Mouse (Mus musculus) cerebral cortex, adult 2 months (tissue): ENCODE results near the gene Kcnc3.

ENCODE experiments used
- WGBS: fragments of 180-500 bp; shearing (Covaris S2); methylation state at CpG from one replicate; pipeline ENCODE4 v1.1.7; 2018; 5-methylcytosine and 5-hydroxymethylcytosine counted together

Kcnc3 gene

GRCm38 (mm10) chr7:44570989-44571388, 19.5 kb upstream of the Kcnc3 start:
- 87% methylated on average over 6 of the region's 6 CpGs for WGBS

GRCm38 (mm10) chr7:44571811-44572210, 18.7 kb upstream of the Kcnc3 start:
- WGBS, result 51% methylated on average over 4 of the region's 4 CpGs

- 46% methylated on average over 7 of the region's 7 CpGs for WGBS
Observed at GRCm38 (mm10) chr7:44572213-44572701, 18.2 kb upstream of the Kcnc3 start, which contains the start of gene Napsa. Gene Napsa, plus strand, starts transcription at chr7:44572380.

DNA sequence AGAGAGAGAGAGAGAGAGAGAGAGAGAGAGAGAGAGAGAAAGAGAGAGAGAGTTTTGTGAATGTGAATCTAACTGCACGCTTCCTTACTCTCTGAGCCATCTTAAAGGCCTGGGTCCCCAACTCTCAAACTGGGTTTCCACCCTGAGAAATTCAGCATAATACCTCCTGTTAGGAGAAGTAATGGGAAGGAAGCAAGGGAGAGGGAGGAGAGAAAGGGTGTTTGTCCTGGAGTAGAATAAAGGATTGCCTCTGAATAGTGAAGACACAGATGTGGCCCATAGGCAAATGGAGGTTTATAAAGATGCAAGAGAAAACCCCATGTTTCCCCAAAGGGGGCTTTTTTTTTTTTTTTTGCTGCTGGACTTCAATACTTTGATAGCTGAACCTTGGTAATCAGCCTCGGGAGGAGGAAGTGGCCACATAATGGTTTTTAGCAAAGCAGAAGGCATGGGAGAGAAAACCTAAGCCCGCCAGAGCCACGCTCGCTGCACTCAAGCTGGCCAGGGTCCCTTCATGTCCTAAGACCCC, 17.4 kb upstream of the Kcnc3 start:
- WGBS, result 82% methylated on average over 5 of the region's 5 CpGs

DNA sequence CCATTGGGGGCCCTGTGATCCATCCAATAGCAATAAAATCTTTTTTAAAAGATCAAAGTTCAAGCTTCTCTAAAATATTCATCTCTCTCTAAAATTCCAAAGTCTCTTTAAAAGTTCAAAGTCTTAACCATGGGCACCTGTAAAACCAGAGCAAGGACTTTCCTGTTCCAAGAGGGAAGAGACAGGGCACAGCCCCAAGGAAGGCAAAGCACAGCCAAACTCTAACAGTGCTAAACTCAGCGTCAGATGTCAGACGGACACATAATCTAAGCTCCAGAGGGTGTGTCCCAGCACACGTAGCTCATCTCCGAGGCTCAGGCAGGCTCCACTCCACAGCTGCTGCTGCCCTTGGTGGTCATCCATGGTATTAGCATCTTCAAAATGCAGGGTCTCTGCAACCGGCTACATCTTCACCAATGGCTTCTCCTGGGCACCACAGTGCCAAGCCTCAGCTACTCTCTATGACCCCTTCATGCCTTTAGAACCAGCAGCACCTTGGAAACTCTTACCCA, 14.1 kb upstream of the Kcnc3 start:
- 51% methylated on average over 5 of the region's 5 CpGs for WGBS

DNA sequence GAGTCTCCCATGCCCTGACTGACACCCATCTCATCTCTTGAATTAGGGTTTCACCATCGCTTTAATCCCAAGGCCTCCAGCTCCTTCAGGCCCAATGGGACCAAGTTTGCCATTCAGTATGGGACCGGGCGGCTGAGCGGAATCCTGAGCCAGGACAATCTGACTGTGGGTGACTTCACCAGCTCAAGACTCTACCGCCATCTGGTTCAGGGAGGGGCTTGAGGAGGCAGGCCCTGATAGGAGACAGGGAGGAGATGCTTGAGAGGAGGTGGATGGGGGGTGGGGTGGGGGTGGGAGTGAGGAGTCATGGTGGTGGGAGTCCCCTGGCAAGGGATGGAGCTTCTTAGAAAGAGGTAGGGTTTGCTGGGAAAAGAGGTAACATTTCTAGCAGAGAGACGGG, 8.8 kb upstream of the Kcnc3 start:
- WGBS, result 84% methylated on average over 6 of the region's 6 CpGs

DNA sequence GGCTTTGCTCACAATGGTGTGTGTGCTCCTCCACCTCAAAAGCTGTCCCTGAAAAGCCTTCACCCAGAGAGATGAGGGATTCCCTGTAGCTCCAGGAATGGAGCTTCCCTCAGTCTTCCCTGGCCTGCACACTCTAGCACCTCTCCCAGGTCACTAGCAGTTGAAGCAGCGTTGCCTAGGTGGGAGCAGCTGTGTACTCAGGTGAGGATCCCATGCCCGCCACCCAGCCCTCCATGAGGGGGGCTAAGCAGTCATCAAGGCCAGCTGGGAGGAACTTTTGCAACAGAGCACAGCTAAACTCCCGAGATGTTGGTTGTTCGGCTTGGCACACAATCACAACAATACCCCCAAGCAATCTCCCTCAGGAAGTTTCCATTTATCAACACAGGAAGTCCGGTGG, 7.8 kb upstream of the Kcnc3 start:
- 70% methylated on average over 5 of the region's 5 CpGs for WGBS

- WGBS, result 87% methylated on average over 1 of the region's 1 CpGs
Observed at GRCm38 (mm10) chr7:44583146-44583545, 7.3 kb upstream of the Kcnc3 start.

GRCm38 (mm10) chr7:44584265-44584804, 6.1 kb upstream of the Kcnc3 start:
- 73% methylated on average over 4 of the region's 4 CpGs for WGBS

DNA sequence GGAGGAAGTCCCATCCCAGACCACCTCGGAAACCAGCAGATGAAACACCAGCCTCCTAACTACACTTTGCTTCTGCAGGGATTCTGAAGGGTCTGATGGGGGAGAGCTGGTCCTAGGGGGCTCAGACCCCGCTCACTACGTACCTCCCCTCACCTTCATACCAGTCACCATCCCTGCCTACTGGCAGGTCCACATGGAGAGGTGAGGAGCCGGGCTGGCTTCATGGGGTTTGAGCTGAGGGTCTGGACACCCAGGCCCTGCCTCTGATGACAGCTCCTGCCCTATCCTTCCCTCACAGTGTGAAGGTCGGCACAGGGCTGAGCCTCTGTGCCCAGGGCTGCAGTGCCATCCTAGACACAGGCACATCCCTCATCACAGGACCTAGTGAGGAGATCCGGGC, 5.5 kb upstream of the Kcnc3 start:
- WGBS, result 91% methylated on average over 6 of the region's 6 CpGs

DNA sequence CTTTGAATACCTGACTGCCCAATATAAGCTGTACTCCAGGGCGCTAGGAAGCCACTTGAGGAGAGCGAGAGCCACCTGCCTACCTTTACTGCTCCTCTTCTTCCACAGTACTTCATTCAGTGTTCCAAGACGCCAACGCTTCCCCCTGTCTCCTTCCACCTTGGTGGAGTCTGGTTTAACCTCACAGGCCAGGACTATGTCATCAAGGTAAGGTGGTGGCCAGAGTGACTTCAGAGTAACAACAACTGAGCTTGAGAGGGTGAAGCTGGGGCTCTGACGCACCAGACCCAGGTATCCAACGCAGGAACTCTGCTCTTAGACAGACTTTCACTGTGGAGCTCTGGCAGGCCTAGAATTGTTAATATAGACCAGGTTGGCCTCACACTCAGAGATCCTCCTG, 4.9 kb upstream of the Kcnc3 start:
- 95% methylated on average over 6 of the region's 6 CpGs for WGBS

DNA sequence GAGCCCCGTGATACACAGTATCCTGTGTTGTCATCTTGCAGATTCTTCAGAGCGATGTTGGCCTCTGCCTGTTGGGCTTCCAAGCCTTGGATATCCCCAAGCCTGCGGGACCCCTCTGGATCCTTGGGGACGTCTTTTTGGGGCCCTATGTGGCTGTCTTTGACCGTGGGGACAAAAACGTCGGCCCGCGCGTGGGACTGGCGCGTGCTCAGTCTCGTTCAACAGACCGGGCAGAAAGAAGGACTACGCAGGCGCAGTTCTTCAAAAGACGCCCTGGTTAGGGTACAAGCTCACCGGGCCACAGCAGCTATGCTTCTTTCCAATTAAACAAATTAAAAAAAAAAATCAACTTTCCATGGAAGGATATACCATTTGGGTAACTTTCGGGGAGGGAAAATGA, 3.9 kb upstream of the Kcnc3 start:
- WGBS, result 11% methylated on average over 19 of the region's 19 CpGs

DNA sequence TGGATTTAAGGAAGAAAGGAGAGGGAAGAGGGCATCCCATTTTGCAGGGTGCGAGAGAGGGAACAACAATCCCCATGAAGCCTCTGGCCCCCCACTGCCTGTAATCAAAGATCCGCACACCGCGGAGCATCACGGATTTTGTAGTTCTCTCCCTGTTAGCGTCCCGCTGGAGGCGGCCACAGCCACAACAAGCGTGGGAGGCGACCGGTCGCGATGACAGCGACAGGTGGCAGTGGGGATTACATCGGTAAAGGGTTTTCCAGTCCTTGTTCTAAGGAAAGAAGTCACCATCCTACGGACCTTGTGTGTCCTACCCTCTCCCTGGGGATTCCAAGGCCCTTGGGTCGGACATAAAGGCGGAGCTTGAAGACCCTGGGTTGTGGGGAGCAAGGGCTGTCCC, 3.5 kb upstream of the Kcnc3 start:
- WGBS, result 1% methylated on average over 18 of the region's 18 CpGs

DNA sequence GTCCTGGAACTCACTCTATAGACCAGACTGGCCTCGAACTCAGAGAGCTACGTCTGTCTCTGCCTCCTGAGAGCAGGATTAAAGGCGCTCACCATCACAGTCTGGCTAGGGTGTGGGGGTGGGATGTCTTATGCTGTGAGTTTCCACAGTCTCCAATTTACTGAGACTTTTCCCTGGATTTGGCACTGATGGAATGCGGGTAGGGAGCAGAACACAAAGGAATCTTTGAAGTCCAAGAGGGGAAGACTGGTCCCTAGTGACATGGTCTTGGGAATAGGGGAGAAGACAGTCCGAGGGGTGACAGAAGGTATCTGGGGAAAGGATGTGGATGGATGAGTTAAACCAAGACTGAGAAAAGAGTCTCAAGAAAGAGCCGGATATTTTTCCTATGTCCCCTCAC, 2.8 kb upstream of the Kcnc3 start:
- 24% methylated on average over 6 of the region's 6 CpGs for WGBS

GRCm38 (mm10) chr7:44588338-44588737, 2.1 kb upstream of the Kcnc3 start:
- WGBS, result 12% methylated on average over 12 of the region's 12 CpGs

DNA sequence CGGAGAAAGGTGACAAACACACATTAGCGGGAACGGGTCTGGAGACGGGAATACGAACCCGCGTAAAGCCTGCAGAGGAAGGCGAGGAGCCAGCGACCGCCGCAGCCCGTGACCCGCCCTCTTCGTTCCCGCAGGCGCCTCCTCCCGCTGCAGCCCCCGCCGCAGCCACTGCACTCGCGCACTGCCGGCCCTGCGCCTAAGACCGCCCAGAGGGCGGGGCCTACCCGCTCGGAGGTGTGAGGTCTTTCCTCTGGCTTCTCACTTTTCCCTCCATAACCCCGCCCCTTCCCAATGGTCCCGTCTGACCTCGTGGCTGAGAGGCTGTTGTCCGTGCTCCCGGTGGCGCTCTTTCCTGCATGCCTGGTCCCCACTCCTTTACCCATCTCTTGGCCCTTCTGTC, 1.3 kb upstream of the Kcnc3 start:
- 1% methylated on average over 33 of the region's 33 CpGs for WGBS

- WGBS, result 5% methylated on average over 13 of the region's 13 CpGs
Observed at GRCm38 (mm10) chr7:44589946-44590345, 518 bp upstream of the Kcnc3 start.

DNA sequence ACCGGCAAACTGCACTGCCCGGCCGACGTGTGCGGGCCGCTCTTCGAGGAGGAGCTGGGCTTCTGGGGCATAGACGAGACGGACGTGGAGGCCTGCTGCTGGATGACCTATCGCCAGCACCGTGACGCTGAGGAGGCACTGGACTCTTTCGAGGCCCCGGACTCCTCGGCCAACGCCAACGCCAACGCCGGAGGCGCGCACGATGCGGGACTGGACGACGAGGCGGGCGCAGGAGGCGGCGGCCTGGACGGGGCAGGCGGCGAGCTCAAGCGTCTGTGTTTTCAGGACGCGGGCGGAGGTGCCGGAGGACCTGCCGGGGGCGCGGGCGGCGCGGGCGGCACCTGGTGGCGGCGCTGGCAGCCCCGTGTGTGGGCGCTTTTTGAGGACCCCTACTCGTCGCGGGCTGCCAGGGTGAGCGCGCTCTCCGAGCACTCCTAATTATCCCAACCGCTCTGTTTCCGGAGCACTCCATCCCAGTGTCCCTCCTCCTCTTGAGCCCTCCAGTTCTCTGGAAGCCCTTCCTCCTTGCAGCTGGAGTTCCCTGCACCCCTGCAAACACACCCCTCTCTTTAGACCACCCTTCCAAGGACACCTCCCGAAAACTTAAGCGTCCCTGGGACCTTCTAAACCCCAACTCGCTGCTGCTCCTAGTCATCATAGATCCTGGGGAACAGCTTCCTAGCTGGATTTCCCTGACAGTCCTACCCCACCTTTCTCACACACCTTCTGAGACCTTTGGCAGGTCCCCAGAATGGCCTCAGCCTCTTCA, 1.1 kb downstream of the Kcnc3 start:
- 1% methylated on average over 59 of the region's 60 CpGs for WGBS

DNA sequence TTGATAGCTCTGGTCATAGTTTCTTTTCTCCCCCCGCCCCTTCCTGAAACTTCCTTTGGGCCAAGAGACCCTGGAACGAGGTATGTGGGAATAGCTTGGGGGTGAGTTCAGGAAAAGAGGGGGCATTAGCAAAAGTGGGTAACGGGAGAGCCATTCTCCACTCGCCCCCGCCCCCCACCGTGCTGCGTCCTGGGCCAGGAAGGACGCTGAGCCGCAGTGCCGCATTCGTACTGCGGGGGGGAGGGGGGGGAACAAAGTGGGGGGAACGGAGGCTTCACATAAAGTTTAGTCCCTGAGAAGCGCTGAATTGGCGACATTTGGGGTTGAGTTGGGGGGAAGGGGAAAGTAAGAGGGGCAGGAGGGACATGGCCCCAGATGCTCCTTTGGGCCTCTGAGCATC, 2.6 kb downstream of the Kcnc3 start:
- WGBS, result 3% methylated on average over 15 of the region's 15 CpGs

GRCm38 (mm10) chr7:44593775-44594174, 3.3 kb downstream of the Kcnc3 start:
- WGBS, result 2% methylated on average over 22 of the region's 22 CpGs

DNA sequence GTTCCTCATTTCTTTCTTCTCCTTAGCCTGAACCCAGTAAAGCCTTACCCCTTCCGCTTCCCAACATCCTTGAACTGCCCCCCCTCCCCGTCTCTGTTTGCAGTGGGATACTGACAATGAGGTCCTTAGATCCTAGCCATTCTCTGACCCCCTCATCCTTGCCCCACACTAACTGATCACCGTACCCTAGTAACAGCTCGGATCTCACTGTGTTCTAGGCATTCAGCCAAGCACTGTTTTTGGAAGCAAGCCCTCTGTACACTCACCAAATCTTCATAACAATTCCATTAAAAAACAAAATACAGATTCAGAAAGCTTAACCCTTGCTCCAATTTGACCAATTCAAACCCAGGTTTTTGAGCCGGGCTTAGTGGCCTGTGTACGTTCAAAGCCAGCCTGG, 3.8 kb downstream of the Kcnc3 start:
- WGBS, result 22% methylated on average over 6 of the region's 6 CpGs

DNA sequence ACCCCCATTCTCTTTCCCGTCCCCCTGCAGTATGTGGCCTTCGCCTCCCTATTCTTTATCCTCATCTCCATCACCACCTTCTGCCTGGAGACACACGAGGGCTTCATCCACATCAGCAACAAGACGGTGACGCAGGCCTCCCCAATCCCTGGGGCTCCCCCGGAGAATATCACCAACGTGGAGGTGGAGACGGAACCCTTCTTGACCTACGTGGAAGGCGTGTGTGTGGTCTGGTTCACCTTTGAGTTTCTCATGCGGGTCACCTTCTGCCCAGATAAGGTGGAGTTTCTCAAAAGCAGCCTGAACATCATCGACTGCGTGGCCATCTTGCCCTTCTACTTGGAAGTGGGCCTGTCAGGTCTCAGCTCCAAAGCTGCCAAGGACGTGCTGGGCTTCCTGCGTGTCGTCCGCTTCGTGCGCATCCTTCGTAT, 4.7 kb downstream of the Kcnc3 start:
- WGBS, result 93% methylated on average over 20 of the region's 20 CpGs

DNA sequence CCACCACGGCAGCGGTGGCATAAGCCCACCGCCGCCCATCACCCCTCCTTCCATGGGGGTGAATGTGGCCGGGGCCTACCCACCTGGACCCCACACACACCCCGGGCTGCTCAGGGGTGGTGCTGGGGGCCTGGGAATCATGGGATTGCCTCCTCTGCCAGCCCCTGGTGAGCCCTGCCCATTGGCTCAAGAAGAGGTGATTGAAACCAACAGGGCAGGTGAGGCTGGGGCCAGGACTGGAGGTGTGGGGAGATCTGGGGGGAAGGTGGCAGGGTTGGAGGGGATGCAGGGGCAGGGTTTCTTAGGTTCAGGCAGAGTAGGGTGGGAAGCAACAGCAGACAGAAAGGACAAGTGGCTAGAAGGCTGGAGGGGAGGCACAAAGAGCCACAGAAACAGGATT, 5.6 kb downstream of the Kcnc3 start:
- WGBS, result 94% methylated on average over 6 of the region's 6 CpGs
